Mouse (Mus musculus) hindbrain, embryonic 15.5 days (tissue): ENCODE results near the gene Fkbp4. TPM values are rescaled to one million over a fixed set of nuclear protein-coding genes. Genes with fewer than 3 reads are reported as not detected.
"Not testable (repeated sequence)": the region's sequence is repeated elsewhere in the genome, so short reads cannot be mapped to it uniquely, and the experiment has no call there.

ENCODE experiments used
- ATAC-seq: fragments of 200-750 bp; cut with Nextera tagmentation; 2 replicates; pipeline ENCODE4 v1.8.0; 2017; ENCODE audit warnings: low read depth, moderate number of reproducible peaks, moderate TSS enrichment; ENCODE audit not compliant: low FRiP score
- H3K27ac ChIP-seq: fragments of 300-500 bp; sonication (generic); replicated peaks from 2 replicates; pipeline ENCODE4 v1.5.1; 2015; ENCODE audit warnings: mild to moderate bottlenecking, inconsistent platforms
- H3K27me3 ChIP-seq: fragments of 300-500 bp; sonication (generic); 2 replicates; pipeline ENCODE4 v1.6.1; 2015; ENCODE audit warnings: control low read depth, inconsistent platforms
- H3K36me3 ChIP-seq: fragments of 300-500 bp; sonication (generic); 2 replicates; pipeline ENCODE4 v1.6.1; 2015; ENCODE audit warnings: control low read depth, inconsistent platforms
- H3K4me1 ChIP-seq: fragments of 300-500 bp; sonication (generic); replicated peaks from 2 replicates; pipeline ENCODE4 v1.6.1; 2015; ENCODE audit warnings: control low read depth, inconsistent platforms
- H3K4me2 ChIP-seq: fragments of 300-500 bp; sonication (generic); 2 replicates; pipeline ENCODE4 v1.6.1; 2015; ENCODE audit warnings: moderate library complexity, mild to moderate bottlenecking, inconsistent platforms
- H3K4me3 ChIP-seq: fragments of 300-500 bp; sonication (generic); 2 replicates; pipeline ENCODE4 v1.5.1; 2015; ENCODE audit warnings: mild to moderate bottlenecking, inconsistent platforms
- H3K9ac ChIP-seq: fragments of 300-500 bp; sonication (generic); 2 replicates; pipeline ENCODE4 v1.6.1; 2015; ENCODE audit warnings: inconsistent platforms
- H3K9me3 ChIP-seq: fragments of 300-500 bp; sonication (generic); 2 replicates; pipeline ENCODE4 v1.6.1; 2016; ENCODE audit warnings: control low read depth, inconsistent platforms
- WGBS: fragments of 180-500 bp; shearing (Covaris S2); methylation state at CpG from one replicate; pipeline ENCODE4 v1.1.7; 2015; 5-methylcytosine and 5-hydroxymethylcytosine counted together
- polyA plus RNA-seq: library from polyadenylated mRNA; unstranded; fragments of >200 nt; fragmentation: Nextera tagmentation; extraction: Ambion mirVana; gene quantifications from 2 replicates; pipeline ENCODE4 v1.2.1, GENCODE M21; 2015

Gene Fkbp4
- polyA plus RNA-seq, 1 experiment from 2014 or later = 338 TPM

DNA sequence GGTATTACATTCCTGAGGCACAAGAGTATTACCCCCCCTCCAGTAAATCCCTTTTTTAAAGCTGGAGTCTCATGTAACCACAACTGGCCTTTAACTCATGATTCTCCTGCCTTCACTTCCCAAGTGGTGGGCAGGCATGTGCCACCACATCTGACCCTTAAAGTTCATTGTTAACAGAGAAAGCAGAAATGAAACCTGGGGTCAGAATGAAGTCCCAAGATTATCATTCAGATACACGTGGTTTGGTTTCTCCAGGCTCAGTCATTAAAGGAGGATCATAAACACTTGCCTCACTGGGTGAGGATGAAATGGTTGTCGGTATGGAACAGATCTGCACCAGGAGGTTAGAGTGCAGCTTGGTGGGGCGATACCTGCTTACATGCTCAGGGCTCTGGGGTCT lies 57.2 kb downstream of the Fkbp4 start:
- Histone ChIP-seq H3K9ac (no peak overlapping the region), H3K4me1 (no peaks in the 10 kb centered on the region), H3K4me3 (no peak overlapping the region), H3K9me3 (no peaks in the 10 kb centered on the region), H3K36me3 (no peaks in the 10 kb centered on the region), H3K4me2 (no peak overlapping the region), H3K27me3 (no peaks in the 10 kb centered on the region), H3K27ac (no peak overlapping the region)
- no peak for ATAC-seq
- WGBS = 83% methylated on average over 3 of the region's 3 CpGs

DNA sequence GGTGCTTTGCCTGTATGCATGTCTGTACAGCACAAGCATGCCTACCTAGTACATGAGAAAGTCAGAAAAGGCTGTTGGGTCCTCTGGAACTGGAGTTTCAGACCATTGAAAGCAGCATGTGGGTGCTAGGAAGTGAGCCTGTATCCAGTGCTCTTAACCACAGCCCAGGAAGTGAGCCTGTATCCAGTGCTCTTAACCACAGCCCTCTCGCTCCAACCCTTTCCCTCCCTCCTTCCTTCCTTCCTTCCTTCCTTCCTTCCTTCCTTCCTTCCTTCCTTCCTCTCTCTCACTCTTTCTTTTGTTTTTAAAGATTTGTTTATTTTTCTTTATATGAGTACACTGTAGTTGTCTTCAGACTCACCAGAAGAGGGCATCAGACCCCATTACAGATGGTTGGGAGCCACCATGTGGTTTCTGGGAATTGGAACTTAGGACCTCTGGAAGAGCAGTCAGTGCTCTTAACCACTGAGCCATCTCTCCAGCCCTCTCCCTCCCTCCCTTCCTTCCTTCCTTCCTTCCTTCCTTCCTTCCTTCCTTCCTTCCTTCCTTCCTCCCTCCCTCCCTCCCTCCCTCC lies 57.8 kb downstream of the Fkbp4 start:
- not testable (repeated sequence) for H3K4me3 ChIP-seq, H3K36me3 ChIP-seq, ATAC-seq, H3K4me1 ChIP-seq, H3K27ac ChIP-seq, H3K9me3 ChIP-seq, H3K4me2 ChIP-seq, H3K27me3 ChIP-seq, H3K9ac ChIP-seq
- WGBS = 85% methylated on average over 1 of the region's 1 CpGs

Other genes starting within 250 kb of the Fkbp4 start
- gene Tead4, start 137.9 kb downstream of the Fkbp4 start, polyA plus RNA-seq = 0.47 and 0.49 TPM in 2 replicates
- gene Tulp3, start 82.8 kb downstream of the Fkbp4 start, polyA plus RNA-seq = 15.9 and 16.5 TPM in 2 replicates
- gene Rhno1, start 75.8 kb downstream of the Fkbp4 start, polyA plus RNA-seq = 80.7 and 83.5 TPM in 2 replicates
- gene Foxm1, start 75.7 kb downstream of the Fkbp4 start, polyA plus RNA-seq = 9.0 and 10.5 TPM in 2 replicates
- gene Tex52, start 63.2 kb downstream of the Fkbp4 start, polyA plus RNA-seq = 0.26 and 0.39 TPM in 2 replicates
- not detected in 2 replicates for gene Gm44596, start 63.2 kb downstream of the Fkbp4 start, polyA plus RNA-seq
- gene Nrip2, start 39.4 kb downstream of the Fkbp4 start, polyA plus RNA-seq = 9.8 and 10.4 TPM in 2 replicates
- gene Itfg2, start 13.7 kb downstream of the Fkbp4 start, polyA plus RNA-seq = 43.9 and 45.2 TPM in 2 replicates
- gene Pzp, start 88.0 kb upstream of the Fkbp4 start, polyA plus RNA-seq = 0.31 and 0.48 TPM in 2 replicates
- 2.7 and 3.7 TPM in 2 replicates for gene A2ml1, start 142.9 kb upstream of the Fkbp4 start, polyA plus RNA-seq
- not detected in 2 replicates for gene Klrb1a, start 184.9 kb upstream of the Fkbp4 start, polyA plus RNA-seq
- not detected in 2 replicates for gene Clec2h, start 223.7 kb upstream of the Fkbp4 start, polyA plus RNA-seq